ENCODE assay signal across 8 mouse cellular contexts in the genomic region with DNA sequence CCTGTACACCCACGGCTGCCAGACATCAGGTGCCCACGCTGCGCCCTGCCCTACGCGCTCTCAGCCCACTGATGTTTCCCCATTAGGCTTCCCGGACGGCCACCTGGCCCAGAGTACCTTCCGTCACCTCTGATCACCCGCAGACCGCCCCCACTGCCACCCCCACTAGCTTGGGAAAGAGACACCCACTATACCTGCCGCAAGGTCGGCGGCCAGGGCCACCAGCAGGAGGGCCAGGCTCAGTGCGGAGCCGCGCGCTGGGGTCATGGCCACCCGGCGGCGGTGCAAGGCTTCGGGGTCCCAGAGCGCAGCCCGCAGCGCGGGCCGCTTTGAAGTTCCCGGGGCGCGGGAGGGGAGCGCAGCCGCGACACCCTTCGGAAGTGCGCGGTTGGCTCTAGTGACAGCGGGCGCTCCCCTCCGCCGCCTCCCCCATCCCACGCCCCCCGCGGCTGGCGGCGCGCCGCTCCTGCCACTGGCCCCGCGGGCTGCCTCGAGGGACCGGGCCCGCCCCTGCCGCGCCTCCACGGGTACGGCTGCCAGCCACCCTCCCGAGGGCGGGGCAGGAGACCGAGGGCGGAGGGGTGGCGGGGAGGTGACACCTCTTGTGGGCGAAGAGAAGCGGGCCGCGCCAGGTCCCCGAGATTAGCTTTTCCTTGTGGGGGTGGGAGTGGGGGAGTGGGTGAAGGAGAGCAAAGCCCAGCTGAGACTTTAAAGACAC. TPM values are rescaled to one million over a fixed set of nuclear protein-coding genes. Genes with fewer than 3 reads are reported as not detected.
DNase-seq lines count a peak whose midpoint lies in the region; ATAC-seq lines count a peak whose summit lies in the region.

A gene (minus strand): TSS at position 482 of the 718 bp plus-strand sequence.

- ATAC-seq in granulocyte monocyte progenitor cell, adult 5-6 weeks (replicated peaks; ENCODE audit: poor library complexity, severe bottlenecking): peak; percentile 88
- ATAC-seq in limb, embryonic 13.5 days (ENCODE audit: low FRiP score, low read depth): peak; percentile 75
- ATAC-seq in midbrain, embryonic 12.5 days (ENCODE audit: low FRiP score, low read depth): peak; percentile 86

- peaks cover 13% of the 10 kb centered on the region for H3K4me1 ChIP-seq in limb, embryonic 13.5 days
- peaks cover 13% of the 10 kb centered on the region for H3K4me1 ChIP-seq in midbrain, embryonic 12.5 days

- no peaks in the 10 kb centered on the region for H3K9me3 ChIP-seq in limb, embryonic 13.5 days
- H3K9me3 ChIP-seq in midbrain, embryonic 12.5 days: no peaks in the 10 kb centered on the region

- H3K27ac ChIP-seq in limb, embryonic 13.5 days: no peak within 1 kb of the TSS
- H3K27ac ChIP-seq in midbrain, embryonic 12.5 days (replicated peaks): no peak within 1 kb of the TSS

- peak within 1 kb of the TSS; percentile 100 for H3K4me2 ChIP-seq in limb, embryonic 13.5 days (replicated peaks)
- peak within 1 kb of the TSS; percentile 100 for H3K4me2 ChIP-seq in midbrain, embryonic 12.5 days (replicated peaks)

- H3K9ac ChIP-seq in limb, embryonic 13.5 days: peak within 1 kb of the TSS; percentile 66
- H3K9ac ChIP-seq in midbrain, embryonic 12.5 days (replicated peaks): peak within 1 kb of the TSS; percentile 54

- H3K4me3 ChIP-seq in limb, embryonic 13.5 days: peak within 1 kb of the TSS; percentile 61
- peak within 1 kb of the TSS; percentile 63 for H3K4me3 ChIP-seq in midbrain, embryonic 12.5 days

- peaks cover 45% of the 10 kb centered on the region for H3K27me3 ChIP-seq in limb, embryonic 13.5 days
- H3K27me3 ChIP-seq in midbrain, embryonic 12.5 days: peaks cover 35% of the 10 kb centered on the region
- H3K27me3 ChIP-seq in splenic B cell, adult 2 months (ENCODE audit: control insufficient read depth, insufficient read depth, low read length, poor library complexity, severe bottlenecking): no peaks in the 10 kb centered on the region

- under 1% methylated on average over 52 of the region's 65 CpGs for WGBS in limb, embryonic 13.5 days
- WGBS in midbrain, embryonic 12.5 days: under 1% methylated on average over 56 of the region's 65 CpGs

- H3K36me3 ChIP-seq in limb, embryonic 13.5 days: no peaks in the 10 kb centered on the region
- H3K36me3 ChIP-seq in midbrain, embryonic 12.5 days: no peaks in the 10 kb centered on the region
- H3K36me3 ChIP-seq in splenic B cell, adult 2 months (ENCODE audit: control insufficient read depth, insufficient read depth, low read length, poor library complexity, severe bottlenecking): no peaks in the 10 kb centered on the region

- peak; percentile 38 to 47 for DNase-seq in heart, adult 18-20 months
- no peak for DNase-seq in heart, adult 8-10 months (ENCODE audit: low spot score)
- peak; percentile 30 for DNase-seq in embryo, embryonic 10.5 days (ENCODE audit: low spot score)
- peak; percentile 14 for DNase-seq in kidney, adult 9 months
- peak; percentile 15 for DNase-seq in splenic B cell, adult 2 months (ENCODE audit: low read depth, low spot score)

RNA-seq across cellular contexts. Expression of the gene that starts here (rescaled TPM):
- 1 to 10 TPM in 1 of 2 experiments, under 1 TPM in 1; 0.22 to 1.9 TPM for total RNA-seq in heart, adult 18-20 months (2021)
- under 1 TPM; 0.14 to 0.69 (median 0.21) TPM for total RNA-seq in heart, adult 8-10 months (2022)
- total RNA-seq in granulocyte monocyte progenitor cell, adult 5-6 weeks (2014; fragmentation: Nextera tagmentation): not detected in 2 replicates
- total RNA-seq in granulocyte monocyte progenitor cell, adult 5-6 weeks (2017): not detected in 2 replicates
- 0.10 and 0.20 TPM in 2 replicates for polyA plus RNA-seq in limb, embryonic 13.5 days (2015; fragmentation: Nextera tagmentation; extraction: Ambion mirVana)
- 0.08 and 0.20 TPM in 2 replicates for polyA plus RNA-seq in midbrain, embryonic 12.5 days (2016; fragmentation: Nextera tagmentation; extraction: Ambion mirVana)

Comparison
In these comparisons a context has a peak if more than half of its experiments do, and no peak if none do; other contexts are left out.
1. Peak in ATAC-seq in granulocyte monocyte progenitor cell, adult 5-6 weeks; RNA of the gene not detected or under 1 TPM.
2. Peak in ATAC-seq, H3K4me3 ChIP-seq, H3K9ac ChIP-seq and H3K4me2 ChIP-seq in limb, embryonic 13.5 days; RNA of the gene not detected or under 1 TPM.
3. Peak in ATAC-seq, H3K4me3 ChIP-seq, H3K9ac ChIP-seq and H3K4me2 ChIP-seq in midbrain, embryonic 12.5 days; RNA of the gene not detected or under 1 TPM.